9 mouse cellular contexts compared by ENCODE assay signal in genomic region chr11:101626649-101626994, GRCm38 (mm10). TPM values are rescaled to one million over a fixed set of nuclear protein-coding genes. Genes with fewer than 3 reads are reported as not detected.
DNase-seq lines count a peak whose midpoint lies in the region; ATAC-seq and TF ChIP-seq lines count a peak whose summit lies in the region.
"Had no signal": no experiment of that assay in that cellular context is flagged by ENCODE, and none has a peak within 500 bp of the region (broad histone marks: within the 10 kb centered on the region; RNA-seq: fewer than 3 reads in every experiment).

No protein-coding gene starts in this region.

- peak overlapping the region; percentile 97 for H3K27ac ChIP-seq in heart, embryonic 10.5 days
- peak overlapping the region; percentile 98 for H3K27ac ChIP-seq in MEL (ENCODE audit: control insufficient read depth, low read depth, low read length)
- peak overlapping the region; percentile 98 for H3K27ac ChIP-seq in hindbrain, embryonic 10.5 days

- no peaks in the 10 kb centered on the region for H3K27me3 ChIP-seq in heart, embryonic 10.5 days (ENCODE audit: insufficient read depth, poor library complexity, severe bottlenecking)
- H3K27me3 ChIP-seq in MEL (ENCODE audit: control insufficient read depth in 1 of 2, insufficient read depth in 2 of 2, low read length in 2 of 2) = no peaks in the 10 kb centered on the region
- no peaks in the 10 kb centered on the region for H3K27me3 ChIP-seq in hindbrain, embryonic 10.5 days (ENCODE audit: insufficient read depth, poor library complexity, severe bottlenecking)

- TF ChIP-seq RAD21 in MEL (IDR thresholded peaks at IDR 0.05; ENCODE audit: low read depth, low read length) = no peak

- no peak; a peak in 1 of 4 replicates for TF ChIP-seq POLR2A in MEL (IDR thresholded peaks at IDR 0.05; ENCODE audit: control insufficient read depth in 1 of 2, insufficient read depth in 1 of 2, low read depth in 1 of 2, low read length in 2 of 2, poor library complexity in 1 of 2)

- TF ChIP-seq EP300 in MEL (IDR thresholded peaks at IDR 0.05; ENCODE audit: low read depth in 1 of 2, low read length in 2 of 2) = no peak

- no peaks in the 10 kb centered on the region; the same call in 1 of the 2 replicates for H3K79me2 ChIP-seq in MEL (ENCODE audit: control insufficient read depth, insufficient read depth, low read length, poor library complexity)

- 6% methylated on average over 8 of the region's 8 CpGs for WGBS in heart, embryonic 10.5 days
- 5% methylated on average over 8 of the region's 8 CpGs for WGBS in hindbrain, embryonic 10.5 days

- DNase-seq in heart, embryonic 10.5 days (ENCODE audit: low spot score) = no peak
- DNase-seq in heart, postnatal 10 days = no peak
- no peak for DNase-seq in MEL (ENCODE audit: low read depth, low spot score)
- DNase-seq in hindbrain, embryonic 10.5 days (ENCODE audit: low spot score) = no peak
- DNase-seq in right cerebral cortex, postnatal 14 days = no peak
- no peak for DNase-seq in frontal cortex, postnatal 14 days (ENCODE audit: low spot score in 2 of 2)
- no peak for DNase-seq in lung, postnatal 36 days

- ATAC-seq in megakaryocyte progenitor cell, adult 5-6 weeks (replicated peaks; ENCODE audit: poor library complexity) = peak; percentile 6

- H3K4me3 ChIP-seq in heart, embryonic 10.5 days = peak overlapping the region; percentile 49
- peak overlapping the region; percentile 51 to 58 for H3K4me3 ChIP-seq in MEL (ENCODE audit: control insufficient read depth in 1 of 2, insufficient read depth in 1 of 2, low read depth in 2 of 2, low read length in 2 of 2)
- peak overlapping the region; percentile 49 for H3K4me3 ChIP-seq in hindbrain, embryonic 10.5 days

- peaks cover 18% of the 10 kb centered on the region for H3K4me1 ChIP-seq in heart, embryonic 10.5 days
- peaks cover 0 to 7% of the 10 kb centered on the region in 2 experiments; a peak in 2 of 4 replicates for H3K4me1 ChIP-seq in MEL (ENCODE audit: control insufficient read depth in 1 of 2, insufficient read depth in 2 of 2, low read length in 2 of 2)
- H3K4me1 ChIP-seq in hindbrain, embryonic 10.5 days (replicated peaks) = peaks cover 20% of the 10 kb centered on the region

- intact Hi-C loops in heart, postnatal 10 days (cut with DNase I) = no loop called here

- no peaks in the 10 kb centered on the region for H3K9me3 ChIP-seq in heart, embryonic 10.5 days
- H3K9me3 ChIP-seq in MEL (replicated peaks; ENCODE audit: insufficient read depth, low read length) = no peaks in the 10 kb centered on the region
- H3K9me3 ChIP-seq in hindbrain, embryonic 10.5 days = no peaks in the 10 kb centered on the region

- no peaks in the 10 kb centered on the region for H3K36me3 ChIP-seq in heart, embryonic 10.5 days
- H3K36me3 ChIP-seq in MEL (ENCODE audit: control insufficient read depth in 1 of 2, insufficient read depth in 2 of 2, low read length in 2 of 2) = peaks cover 0 to 3% of the 10 kb centered on the region in 2 experiments; a peak in 1 of 4 replicates
- H3K36me3 ChIP-seq in hindbrain, embryonic 10.5 days = no peaks in the 10 kb centered on the region

- no peak for TF ChIP-seq CTCF in MEL (IDR thresholded peaks at IDR 0.05 in 2 of 3, conservative IDR thresholded peaks at IDR 0.05 in 1 of 3; ENCODE audit: control insufficient read depth in 1 of 3, insufficient read depth in 1 of 3, low read depth in 2 of 3, low read length in 3 of 3, poor library complexity in 1 of 3, severe bottlenecking in 1 of 3)

- H3K9ac ChIP-seq in MEL (ENCODE audit: control insufficient read depth, low read depth, low read length, poor library complexity, severe bottlenecking) = peak overlapping the region; percentile 81

TF ChIP-seq in MEL, 35 proteins besides CTCF, POLR2A, EP300 and RAD21:
- TF ChIP-seq NELFE (IDR thresholded peaks at IDR 0.05; ENCODE audit: low read depth, low read length) = peak; percentile 71; the same call in 1 of the 2 replicates
- no peak for TF ChIP-seq MYB (IDR thresholded peaks at IDR 0.05; ENCODE audit: low read depth, low read length)
- no peak for TF ChIP-seq ELF1 (IDR thresholded peaks at IDR 0.05; ENCODE audit: low read depth, low read length)
- peak; percentile 92 for TF ChIP-seq MAX (IDR thresholded peaks at IDR 0.05; ENCODE audit: low read length)
- peak; percentile 93 for TF ChIP-seq MYC (IDR thresholded peaks at IDR 0.05; ENCODE audit: low read depth, low read length)
- TF ChIP-seq TCF12 (IDR thresholded peaks at IDR 0.05; ENCODE audit: low read depth, low read length) = no peak
- TF ChIP-seq USF1 (IDR thresholded peaks at IDR 0.05; ENCODE audit: low read depth, low read length) = peak; percentile 78
- no peak for TF ChIP-seq ZKSCAN1 (IDR thresholded peaks at IDR 0.05; ENCODE audit: low read depth, low read length)
- peak; percentile 92 for TF ChIP-seq MXI1 (IDR thresholded peaks at IDR 0.05; ENCODE audit: low read depth, low read length)
TF ChIP-seq in MEL: peak in this region for 5.

RNA-seq across cellular contexts. Expression of gene Rdm1, which starts 0.4 kb away (rescaled TPM):
- 24.0 and 26.8 TPM in 2 replicates for polyA plus RNA-seq in heart, embryonic 10.5 days (2016; fragmentation: Nextera tagmentation; extraction: Ambion mirVana)
- 10 to 100 TPM; 34.4 to 36.9 TPM for total RNA-seq in heart, postnatal 10 days (2021)
- 6.5 and 6.7 TPM in 2 replicates for total RNA-seq in MEL (2012; rRNA removed)
- 1 to 10 TPM in 1 of 2 experiments, not detected in 1; 6.8 TPM for polyA plus RNA-seq in MEL (2012; ENCODE audit: insufficient read depth in 1 of 2, insufficient read length in 2 of 2, low read depth in 1 of 2, low replicate concordance in 2 of 2, missing spikeins in 1 of 2)
- 34.2 and 39.4 TPM in 2 replicates for polyA plus RNA-seq in hindbrain, embryonic 10.5 days (2016; fragmentation: Nextera tagmentation; extraction: Ambion mirVana)
- 9.8 and 12.7 TPM in 2 replicates for total RNA-seq in megakaryocyte progenitor cell, adult 5-6 weeks (2015)
- total RNA-seq in megakaryocyte progenitor cell, adult 5-6 weeks (2017) = 13.2 and 13.7 TPM in 2 replicates

RNA-seq across cellular contexts. Expression of gene Gm11634, which starts 27.6 kb away (rescaled TPM):
- polyA plus RNA-seq in heart, embryonic 10.5 days (2016; fragmentation: Nextera tagmentation; extraction: Ambion mirVana) = not detected in 2 replicates
- total RNA-seq in heart, postnatal 10 days (2021) = not detected
- not detected in 2 replicates for total RNA-seq in MEL (2012; rRNA removed)
- not detected for polyA plus RNA-seq in MEL (2012; ENCODE audit: insufficient read depth in 1 of 2, insufficient read length in 2 of 2, low read depth in 1 of 2, low replicate concordance in 2 of 2, missing spikeins in 1 of 2)
- polyA plus RNA-seq in hindbrain, embryonic 10.5 days (2016; fragmentation: Nextera tagmentation; extraction: Ambion mirVana) = not detected in 2 replicates
- total RNA-seq in megakaryocyte progenitor cell, adult 5-6 weeks (2015) = not detected in 2 replicates
- total RNA-seq in megakaryocyte progenitor cell, adult 5-6 weeks (2017) = not detected in 2 replicates
- total RNA-seq: hematopoietic stem cell, adult 5-6 weeks had no signal

RNA-seq across cellular contexts. Expression of gene Arl4d, which starts 38.7 kb away (rescaled TPM):
- 10.3 and 10.9 TPM in 2 replicates for polyA plus RNA-seq in heart, embryonic 10.5 days (2016; fragmentation: Nextera tagmentation; extraction: Ambion mirVana)
- total RNA-seq in heart, postnatal 10 days (2021) = 10 to 100 TPM; 22.6 to 27.5 TPM
- 0.23 and 0.33 TPM in 2 replicates for total RNA-seq in MEL (2012; rRNA removed)
- under 1 TPM in 1 of 2 experiments, not detected in 1; 0.17 TPM for polyA plus RNA-seq in MEL (2012; ENCODE audit: insufficient read depth in 1 of 2, insufficient read length in 2 of 2, low read depth in 1 of 2, low replicate concordance in 2 of 2, missing spikeins in 1 of 2)
- polyA plus RNA-seq in hindbrain, embryonic 10.5 days (2016; fragmentation: Nextera tagmentation; extraction: Ambion mirVana) = 7.9 and 9.4 TPM in 2 replicates
- 1.1 and 1.9 TPM in 2 replicates for total RNA-seq in megakaryocyte progenitor cell, adult 5-6 weeks (2015)
- 0.75 and 1.0 TPM in 2 replicates for total RNA-seq in megakaryocyte progenitor cell, adult 5-6 weeks (2017)

RNA-seq across cellular contexts. Expression of gene Tmem106a, which starts 44.6 kb away (rescaled TPM):
- 2.7 and 3.0 TPM in 2 replicates for polyA plus RNA-seq in heart, embryonic 10.5 days (2016; fragmentation: Nextera tagmentation; extraction: Ambion mirVana)
- total RNA-seq in heart, postnatal 10 days (2021) = 1 to 10 TPM; 3.1 to 4.2 TPM
- total RNA-seq in MEL (2012; rRNA removed) = 0.23 and 0.36 TPM in 2 replicates
- polyA plus RNA-seq in MEL (2012; ENCODE audit: insufficient read depth in 1 of 2, insufficient read length in 2 of 2, low read depth in 1 of 2, low replicate concordance in 2 of 2, missing spikeins in 1 of 2) = under 1 TPM in 1 of 2 experiments, not detected in 1; 0.81 TPM
- polyA plus RNA-seq in hindbrain, embryonic 10.5 days (2016; fragmentation: Nextera tagmentation; extraction: Ambion mirVana) = 1.7 and 4.3 TPM in 2 replicates
- 2.7 and 3.7 TPM in 2 replicates for total RNA-seq in megakaryocyte progenitor cell, adult 5-6 weeks (2015)
- total RNA-seq in megakaryocyte progenitor cell, adult 5-6 weeks (2017) = 1.2 and 5.0 TPM in 2 replicates

Comparison
In these comparisons a context has a peak if more than half of its experiments do, and no peak if none do; other contexts are left out.
1. RNA of gene Arl4d, which starts 38.7 kb away (total RNA-seq): 22.6 to 27.5 TPM in heart, postnatal 10 days; 0.75 to 1.9 TPM in megakaryocyte progenitor cell, adult 5-6 weeks and 0.23 to 0.33 TPM in MEL; every median in the first group is over 4 times any median in the second.
2. Peak in every context shown above with its lines, with median percentiles within 50 percentile points of each other: H3K27ac ChIP-seq and H3K4me3 ChIP-seq.